Mouse (Mus musculus): ENCODE measurements around the gene 4931428F04Rik.

Gene 4931428F04Rik

DNA sequence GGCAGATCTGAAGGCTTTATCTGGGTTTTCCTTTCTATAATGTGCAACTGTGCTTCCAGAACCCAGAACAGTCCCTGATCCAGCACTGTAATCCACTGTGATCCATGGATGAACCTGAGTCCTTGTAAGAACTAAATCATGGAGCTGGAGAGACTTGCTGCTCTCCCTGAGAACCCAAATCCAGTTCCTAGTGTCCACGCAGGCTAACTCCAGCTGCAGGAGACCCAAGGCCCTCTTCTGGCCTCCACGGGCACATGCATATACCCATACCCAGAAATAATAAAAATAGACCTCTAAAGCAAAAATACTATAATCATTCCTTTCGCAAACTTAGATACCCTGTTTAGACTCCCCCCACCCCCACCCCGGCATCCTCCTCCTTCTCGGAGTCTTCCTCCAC lies 1.4 kb downstream of the 4931428F04Rik start:
- no peak for DNase-seq (ENCODE audit: low read depth, low spot score)

DNA sequence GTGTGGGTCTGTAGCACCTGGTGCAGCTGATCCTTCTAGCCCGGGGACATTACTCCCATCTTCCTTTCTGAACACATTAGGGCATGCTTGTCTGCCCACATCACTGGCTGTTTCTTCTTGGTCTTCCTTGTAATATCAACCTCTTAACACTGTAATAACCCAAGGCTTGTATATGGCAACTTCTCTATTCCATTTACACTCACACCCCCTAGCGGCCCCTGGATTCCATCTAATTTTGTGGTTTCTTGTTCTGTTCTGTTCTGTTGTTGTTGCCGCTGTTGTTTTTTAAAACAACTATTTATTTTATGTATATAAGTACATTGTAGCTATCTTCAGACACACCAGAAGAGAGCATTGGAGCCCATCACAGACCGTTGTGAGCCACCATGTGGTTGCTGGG lies 2.8 kb downstream of the 4931428F04Rik start:
- no peak for DNase-seq (ENCODE audit: low read depth, low spot score)

- DNase-seq (ENCODE audit: low read depth, low spot score): no peak
These were observed 4.2 kb downstream of the 4931428F04Rik start for GRCm38 (mm10) chr8:105285514-105285913.

DNA sequence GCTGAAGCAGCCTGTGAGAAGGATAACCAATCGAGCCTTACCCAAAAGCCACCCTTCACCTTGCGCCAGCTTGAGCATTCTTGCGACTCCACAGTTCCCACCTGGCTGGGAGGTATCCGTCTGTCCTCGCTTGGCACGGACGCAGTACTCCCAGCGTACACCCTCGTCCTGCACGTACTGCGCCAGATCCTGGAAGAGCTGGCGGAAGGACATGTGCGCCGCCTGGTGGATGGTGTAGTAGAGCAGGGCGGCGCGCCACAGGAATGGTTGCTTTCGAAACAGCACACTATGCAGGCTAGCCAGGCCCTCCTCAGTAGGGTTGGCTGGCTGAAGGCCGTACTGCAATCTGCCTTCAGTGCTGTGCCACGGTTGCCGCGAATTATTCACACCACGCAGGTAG lies 6.6 kb downstream of the 4931428F04Rik start:
- peak; percentile 92 for DNase-seq (ENCODE audit: low read depth, low spot score)

- DNase-seq (ENCODE audit: low read depth, low spot score): no peak
These were observed 7.4 kb downstream of the 4931428F04Rik start for GRCm38 (mm10) chr8:105282239-105282638.

DNA sequence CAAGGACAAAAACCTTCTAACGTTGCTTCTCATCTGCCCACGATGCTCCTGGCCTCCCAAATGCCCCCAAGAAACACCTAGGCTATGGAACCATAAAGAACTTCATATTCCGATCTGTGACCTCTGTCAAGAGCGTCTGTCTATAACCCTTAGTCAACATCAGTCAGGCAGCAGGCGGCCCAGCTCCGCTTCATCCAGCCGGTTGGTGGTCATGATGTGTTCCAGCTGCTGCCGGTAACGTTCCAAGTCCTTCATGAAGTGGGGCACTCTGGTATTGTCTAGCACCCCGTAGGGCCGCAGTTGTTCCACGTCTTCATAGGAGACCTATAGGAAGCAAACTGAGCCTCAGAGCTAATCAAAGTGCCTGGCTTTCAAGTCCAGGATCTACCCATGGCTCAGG lies 7.8 kb downstream of the 4931428F04Rik start:
- DNase-seq (ENCODE audit: low read depth, low spot score): no peak

DNA sequence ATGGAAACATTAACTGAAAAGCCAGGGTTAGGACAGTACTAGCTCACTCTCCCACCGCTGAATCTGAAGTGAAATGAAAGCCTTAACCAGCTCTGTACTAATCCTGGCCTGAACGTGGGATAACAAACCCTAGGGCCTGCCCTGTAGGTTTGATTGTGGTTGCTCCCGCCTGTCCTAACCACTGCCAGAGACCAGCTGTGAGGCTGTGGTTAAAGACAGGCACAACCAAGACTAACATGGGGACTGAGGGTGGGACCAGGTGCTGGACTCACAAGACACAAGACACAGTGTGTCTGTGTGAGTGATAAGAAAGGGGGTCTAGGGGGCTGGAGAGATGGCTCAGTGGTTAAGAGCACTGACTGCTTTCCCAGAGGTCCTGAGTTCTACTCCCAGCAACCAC lies 9.1 kb downstream of the 4931428F04Rik start:
- no peak for DNase-seq (ENCODE audit: low read depth, low spot score)

DNA sequence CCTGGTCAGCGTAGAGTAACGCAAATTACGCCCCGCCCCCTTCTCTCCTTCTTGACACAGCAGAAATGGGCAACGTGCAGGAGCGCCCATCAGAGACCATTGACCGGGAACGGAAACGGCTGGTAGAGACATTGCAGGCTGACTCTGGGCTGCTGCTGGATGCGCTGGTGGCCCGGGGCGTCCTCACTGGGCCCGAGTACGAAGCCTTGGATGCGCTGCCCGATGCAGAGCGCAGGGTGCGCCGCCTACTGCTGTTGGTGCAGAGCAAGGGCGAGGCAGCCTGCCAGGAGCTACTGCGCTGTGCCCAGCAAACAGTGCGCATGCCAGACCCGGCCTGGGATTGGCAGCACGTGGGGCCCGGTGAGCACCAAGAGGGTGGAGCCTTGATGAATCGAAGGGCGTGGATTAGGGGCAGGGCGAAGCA lies 10.7 kb downstream of the 4931428F04Rik start:
- no peak for DNase-seq (ENCODE audit: low read depth, low spot score)

DNA sequence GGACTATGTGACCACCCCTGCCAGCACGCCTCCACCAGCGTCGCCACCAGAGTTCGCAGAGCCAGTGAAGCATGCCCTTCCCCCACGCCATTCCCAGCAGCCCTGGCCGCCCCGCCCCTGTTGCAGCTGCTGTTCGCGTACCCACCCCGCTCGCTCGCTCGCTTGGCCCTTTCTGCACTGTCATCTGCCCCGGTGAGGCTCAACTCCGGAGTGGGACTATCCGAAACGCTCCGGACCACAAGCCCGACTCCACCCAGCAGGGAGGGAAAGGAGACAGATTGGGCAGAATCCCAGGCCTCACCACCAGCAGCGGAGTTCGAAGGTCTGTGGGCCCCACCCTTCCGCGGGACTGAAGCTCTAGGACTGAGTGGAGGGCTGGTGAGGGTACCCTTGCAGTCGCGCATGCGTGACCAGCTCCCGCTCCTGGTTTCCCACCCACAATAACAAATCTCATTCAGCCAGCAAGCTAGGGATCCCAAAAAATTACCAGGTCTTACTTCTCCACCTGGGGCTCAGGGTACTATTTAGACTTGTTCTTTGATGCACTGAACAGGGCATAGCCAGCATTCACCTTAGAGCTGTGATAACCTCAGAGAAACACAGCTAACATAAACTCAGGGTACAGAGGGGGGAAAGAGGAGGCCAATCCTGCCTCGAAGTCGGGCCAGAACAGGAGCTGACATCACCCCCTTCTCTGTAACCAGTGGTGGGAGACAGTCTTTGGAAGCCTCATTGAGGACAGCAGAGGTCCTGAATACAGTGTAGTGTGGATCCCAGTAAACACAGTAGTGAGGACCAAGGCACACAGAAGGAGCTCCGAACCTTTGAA lies 13.2 kb downstream of the 4931428F04Rik start:
- DNase-seq (ENCODE audit: low read depth, low spot score): peak; percentile 83

DNA sequence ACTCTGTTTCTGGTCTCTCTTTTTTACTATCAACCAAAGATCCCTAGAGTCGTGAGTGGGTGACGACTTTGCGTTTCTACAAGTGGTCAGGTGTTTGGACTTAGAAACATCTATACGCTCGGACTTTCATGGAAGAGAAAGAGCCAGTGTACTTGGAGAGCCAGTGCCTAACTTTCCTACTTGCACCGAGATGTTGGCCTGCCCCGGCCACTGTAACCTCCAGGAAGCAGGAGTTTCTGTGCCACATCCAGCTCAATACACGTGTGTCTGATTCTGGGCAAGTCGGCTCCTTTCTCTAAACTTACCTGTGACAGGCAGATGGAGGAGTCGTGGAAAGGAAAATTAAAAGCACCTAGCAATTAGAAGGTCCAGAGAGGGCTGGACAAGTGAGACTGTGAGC lies 13.8 kb downstream of the 4931428F04Rik start, which contains the start of gene Nol3:
TSS of gene Nol3 (plus strand) at position 301 of the 400 bp plus-strand sequence.
- no peak for DNase-seq (ENCODE audit: low read depth, low spot score)

GRCm38 (mm10) chr8:105275387-105275786 lies 14.3 kb downstream of the 4931428F04Rik start:
- no peak for DNase-seq (ENCODE audit: low read depth, low spot score)

GRCm38 (mm10) chr8:105270916-105271186 lies 18.8 kb downstream of the 4931428F04Rik start:
- peak; percentile 40 for DNase-seq (ENCODE audit: low read depth, low spot score)

DNA sequence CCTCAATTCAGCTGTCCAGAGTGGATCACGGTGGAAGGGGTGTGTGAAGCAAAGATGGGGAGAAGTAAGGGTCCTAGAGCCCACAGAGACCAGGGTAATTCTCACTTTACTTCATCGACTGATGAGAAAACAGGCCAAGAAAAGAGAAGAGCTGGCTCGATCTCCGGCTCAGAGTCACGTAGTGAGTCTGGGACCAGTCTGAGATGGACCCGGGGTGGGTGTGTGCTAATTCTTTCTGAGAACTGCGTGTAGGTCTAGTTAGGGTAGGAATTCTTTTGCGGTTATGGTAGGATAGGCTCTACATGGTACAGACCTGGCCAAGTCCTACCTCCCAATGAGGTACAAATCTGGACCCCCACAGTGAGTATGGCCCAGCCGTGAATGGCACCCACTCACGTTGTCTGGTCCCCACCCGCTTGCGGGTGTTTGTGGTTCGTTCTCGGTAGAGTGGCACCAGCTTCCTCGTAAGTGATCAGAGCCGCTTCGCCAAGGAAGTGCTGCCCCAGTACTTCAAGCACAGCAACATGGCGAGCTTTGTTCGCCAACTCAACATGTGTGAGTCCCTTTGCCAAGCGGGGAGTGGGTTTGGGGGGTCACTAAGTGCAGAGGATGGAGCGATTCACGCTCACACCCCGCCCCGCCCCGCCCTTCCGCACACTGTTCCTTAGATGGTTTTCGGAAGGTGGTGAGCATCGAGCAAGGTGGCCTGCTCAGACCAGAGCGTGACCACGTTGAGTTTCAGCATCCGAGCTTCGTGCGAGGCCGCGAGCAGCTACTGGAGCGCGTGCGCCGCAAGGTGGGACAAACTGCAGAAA lies 19.4 kb downstream of the 4931428F04Rik start:
- DNase-seq (ENCODE audit: low read depth, low spot score): peak; percentile 41

DNA sequence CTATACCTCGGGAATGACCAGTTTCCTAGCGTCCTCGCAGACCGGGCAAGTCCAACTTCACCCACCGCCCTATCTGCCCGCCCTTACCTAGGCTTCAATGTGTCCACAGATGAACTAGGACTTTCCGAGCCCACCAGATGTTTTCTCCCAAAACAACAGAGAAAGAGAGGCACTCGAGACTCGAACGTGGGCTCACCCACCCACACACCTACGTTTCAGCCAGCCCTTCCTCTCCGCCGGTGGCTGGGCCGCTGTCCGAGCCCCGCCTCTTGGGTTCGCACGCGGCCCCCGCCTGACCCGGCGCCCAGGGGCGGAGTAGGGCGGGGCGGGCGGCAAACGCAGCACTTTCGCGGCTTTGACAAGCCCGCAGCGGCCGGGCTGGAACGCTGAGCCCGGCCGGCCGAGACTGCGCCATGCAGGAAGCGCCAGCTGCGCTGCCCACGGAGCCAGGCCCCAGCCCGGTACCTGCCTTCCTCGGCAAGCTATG lies 20.2 kb downstream of the 4931428F04Rik start, which contains the start of gene Hsf4:
TSS of gene Hsf4 (plus strand) at position 341 of the 487 bp plus-strand sequence.
- peak; percentile 60 for DNase-seq (ENCODE audit: low read depth, low spot score)

- DNase-seq (ENCODE audit: low read depth, low spot score): no peak
These were observed 20.6 kb downstream of the 4931428F04Rik start for GRCm38 (mm10) chr8:105269075-105269458.

DNA sequence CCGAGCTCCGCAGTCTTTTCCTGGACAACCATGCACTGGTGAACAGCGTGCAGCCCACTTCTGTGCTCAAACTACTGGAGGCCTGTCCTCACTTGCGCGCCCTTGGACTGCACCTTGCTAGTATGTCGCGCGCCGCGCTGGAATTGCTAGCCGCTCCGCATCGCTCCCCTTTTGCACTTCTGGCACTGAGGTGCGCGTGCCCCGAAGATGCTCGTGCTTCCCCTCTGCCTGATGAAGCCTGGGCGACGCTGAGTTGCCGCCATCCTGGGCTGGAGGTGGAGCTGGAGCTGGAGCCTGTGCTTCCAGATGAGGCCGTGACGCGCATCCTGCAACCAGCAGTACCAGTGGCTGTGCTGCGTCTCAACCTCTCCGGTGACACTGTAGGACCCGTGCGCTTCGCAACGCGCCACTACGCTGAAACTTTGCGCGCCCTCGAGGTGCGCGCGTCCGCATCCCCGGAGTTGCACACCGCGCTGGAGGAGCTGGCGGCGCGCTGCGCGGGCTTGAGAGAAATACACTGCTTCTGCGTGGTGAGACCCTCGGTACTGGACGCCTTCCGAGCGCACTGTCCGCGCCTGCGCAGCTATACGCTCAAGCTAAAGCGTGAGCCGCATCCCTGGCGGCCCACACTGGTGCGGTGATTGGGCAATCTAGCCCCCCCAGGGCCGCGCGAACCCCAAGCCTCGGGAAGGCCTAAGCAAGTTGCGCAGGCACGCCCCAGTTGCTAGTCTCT lies 21.2 kb downstream of the 4931428F04Rik start:
- DNase-seq (ENCODE audit: low read depth, low spot score): peak; percentile 93

DNA sequence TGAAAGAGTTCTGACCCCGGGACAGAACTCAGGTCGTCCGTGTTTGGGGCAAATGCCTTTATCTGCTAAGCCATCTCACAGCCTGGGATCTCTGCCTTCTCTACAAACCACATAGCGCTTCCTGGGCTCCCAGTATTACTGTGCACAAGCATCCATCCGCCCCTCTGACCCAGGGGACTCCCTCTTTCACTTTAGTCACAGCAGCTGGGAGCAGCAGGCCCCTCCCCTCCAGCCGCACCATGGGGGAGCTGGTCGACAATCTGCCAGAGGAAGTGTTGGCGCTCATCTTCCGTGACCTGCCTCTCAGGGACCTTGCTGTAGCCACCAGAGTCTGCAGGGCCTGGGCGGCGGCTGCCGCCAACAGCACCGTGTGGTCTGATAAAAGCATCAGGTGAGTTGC lies 22.9 kb downstream of the 4931428F04Rik start:
- DNase-seq (ENCODE audit: low read depth, low spot score): peak; percentile 67

DNA sequence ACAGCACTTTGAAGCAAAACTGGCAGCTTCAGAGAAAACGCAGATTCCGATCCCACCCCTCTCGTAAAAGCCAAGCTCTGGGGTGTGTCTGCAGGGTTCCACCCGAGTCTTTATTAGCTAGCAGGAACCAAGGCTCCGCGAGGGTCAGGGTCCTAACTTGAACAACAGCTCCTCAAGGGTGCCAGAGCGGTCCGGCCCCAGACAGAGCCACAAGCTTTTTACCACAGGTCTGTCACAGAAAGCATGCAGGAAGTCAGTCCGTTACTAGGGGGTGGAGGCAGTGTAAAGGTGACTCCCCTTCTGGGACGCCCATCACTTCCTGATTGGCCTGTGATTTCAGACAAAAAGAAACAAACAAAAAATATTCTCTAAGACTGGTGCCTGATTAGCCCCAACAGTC lies 24.5 kb downstream of the 4931428F04Rik start:
- peak; percentile 65 for DNase-seq (ENCODE audit: low read depth, low spot score)

- DNase-seq (ENCODE audit: low read depth, low spot score): peak; percentile 62
These were observed 25.4 kb downstream of the 4931428F04Rik start, which contains the start of the genes Tradd and Fbxl8 for GRCm38 (mm10) chr8:105264024-105264982. Gene Tradd (minus strand): TSS chr8:105264609. Gene Fbxl8 (plus strand): TSS chr8:105264648.

- DNase-seq (ENCODE audit: low read depth, low spot score): no peak
These were observed 26.3 kb downstream of the 4931428F04Rik start for GRCm38 (mm10) chr8:105263244-105263912.

Data from ZHBTc4 (cell line).